Mouse (Mus musculus) liver, embryonic 14 days (tissue): ENCODE results near the gene Naf1. TPM values are rescaled to one million over a fixed set of nuclear protein-coding genes. Genes with fewer than 3 reads are reported as not detected.

Experiments
- polyA plus RNA-seq: library from polyadenylated mRNA; depleted of rRNA; stranded (reverse); fragments of >200 nt; gene quantifications from 2 replicates; pipeline ENCODE4 v1.2.3, GENCODE M21; 2012; rRNA removed

The Naf1 gene
- polyA plus RNA-seq = 4.2 and 4.7 TPM in 2 replicates

GRCm38 (mm10) chr8:66860023-66860422, at the start of gene Naf1:
Gene Naf1 (plus strand): TSS chr8:66860217.

Other genes with a start within 250 kb of the Naf1 start
- not detected in 2 replicates for gene Npy5r, start 172.1 kb upstream of the Naf1 start, polyA plus RNA-seq
- 0.02 and 0.16 TPM in 2 replicates for gene Npy1r, start 163.0 kb upstream of the Naf1 start, polyA plus RNA-seq